Mouse (Mus musculus) brain, adult 10 weeks (tissue): ENCODE results near the gene Gm9048. TPM values are rescaled to one million over a fixed set of nuclear protein-coding genes. Genes with fewer than 3 reads are reported as not detected.

Source experiments
- polyA plus RNA-seq: library from polyadenylated mRNA; stranded (reverse); fragments of 350-450 nt; fragmentation: Illumina TruSeq; extraction: RNeasy Lipid Tissue Mini Kit (QIAGEN cat#74804); gene quantifications from one replicate; pipeline ENCODE4 v1.2.3, GENCODE M21; 2015; ENCODE audit warnings: low read depth, low replicate concordance

The Gm9048 gene
- not detected for polyA plus RNA-seq

GRCm38 (mm10) chr10:118348579-118348978, at the start of gene Gm9048:
Gene Gm9048 (minus strand): TSS chr10:118348679.

GRCm38 (mm10) chr10:118354005-118354404, 5.5 kb upstream of the Gm9048 start, which contains the start of gene Gm9049:
Gene Gm9049 (minus strand): TSS chr10:118354105.

GRCm38 (mm10) chr10:118343155-118343554, 5.3 kb downstream of the Gm9048 start, which contains the start of gene Gm9046:
Gene Gm9046 (minus strand): TSS chr10:118343255.

GRCm38 (mm10) chr10:118337731-118338130, 10.7 kb downstream of the Gm9048 start, which contains the start of gene Gm9045:
Gene Gm9045 (minus strand): TSS chr10:118337831.

GRCm38 (mm10) chr10:118332308-118332707, 16.2 kb downstream of the Gm9048 start, which contains the start of gene Gm9044:
Gene Gm9044 (minus strand): TSS chr10:118332408.

GRCm38 (mm10) chr10:118326869-118327268, 21.6 kb downstream of the Gm9048 start, which contains the start of gene Gm9040:
Gene Gm9040 (minus strand): TSS chr10:118326969.

Other genes with a start within 250 kb of the Gm9048 start
- 9.3 TPM for gene Mdm1, start 206.9 kb downstream of the Gm9048 start, polyA plus RNA-seq
- not detected for gene Il22, start 143.7 kb downstream of the Gm9048 start, polyA plus RNA-seq
- not detected for gene Gm32717, start 107.9 kb downstream of the Gm9048 start, polyA plus RNA-seq
- gene Gm32802, start 90.0 kb downstream of the Gm9048 start, polyA plus RNA-seq, result not detected
- gene Iltifb, start 53.6 kb downstream of the Gm9048 start, polyA plus RNA-seq, result not detected
- gene Gm9040, start 21.7 kb downstream of the Gm9048 start, polyA plus RNA-seq, result not detected
- gene Gm9044, start 16.3 kb downstream of the Gm9048 start, polyA plus RNA-seq, result not detected
- gene Gm9045, start 10.8 kb downstream of the Gm9048 start, polyA plus RNA-seq, result not detected
- gene Gm9046, start 5.4 kb downstream of the Gm9048 start, polyA plus RNA-seq, result not detected
- not detected for gene Gm9049, start 5.4 kb upstream of the Gm9048 start, polyA plus RNA-seq
- not detected for gene Ifng, start 92.4 kb upstream of the Gm9048 start, polyA plus RNA-seq